Mouse (Mus musculus) cerebellum, postnatal 4 days (tissue): ENCODE measurements at regions not wholly inside any gene's neighbourhood (a gene's known extent, or its start where the extent isn't known, plus 50 kb on each side); places are given as distances from the start of the nearest gene placed in this dataset.

Experiments
- DNase-seq, 2 experiments: peaks; one replicate each; pipeline ENCODE4 v3.0.0; 2022; ENCODE audit warnings: low spot score in 2 of 2, mixed read lengths in 1 of 2

GRCm38 (mm10) chr3:126292830-126293229 is 70.7 kb upstream of the Arsj start:
- no peak for DNase-seq

- no peak for DNase-seq
Observed at GRCm38 (mm10) chr3:126293645-126294044, 69.8 kb upstream of the Arsj start.

GRCm38 (mm10) chr3:126295932-126296331 is 67.6 kb upstream of the Arsj start:
- DNase-seq = no peak

- no peak for DNase-seq
Observed at GRCm38 (mm10) chr3:126299257-126299656, 64.2 kb upstream of the Arsj start.

GRCm38 (mm10) chr3:126308303-126308702 is 55.2 kb upstream of the Arsj start:
- no peak for DNase-seq
